ENCODE assay signal across 8 mouse cellular contexts in the genomic region with DNA sequence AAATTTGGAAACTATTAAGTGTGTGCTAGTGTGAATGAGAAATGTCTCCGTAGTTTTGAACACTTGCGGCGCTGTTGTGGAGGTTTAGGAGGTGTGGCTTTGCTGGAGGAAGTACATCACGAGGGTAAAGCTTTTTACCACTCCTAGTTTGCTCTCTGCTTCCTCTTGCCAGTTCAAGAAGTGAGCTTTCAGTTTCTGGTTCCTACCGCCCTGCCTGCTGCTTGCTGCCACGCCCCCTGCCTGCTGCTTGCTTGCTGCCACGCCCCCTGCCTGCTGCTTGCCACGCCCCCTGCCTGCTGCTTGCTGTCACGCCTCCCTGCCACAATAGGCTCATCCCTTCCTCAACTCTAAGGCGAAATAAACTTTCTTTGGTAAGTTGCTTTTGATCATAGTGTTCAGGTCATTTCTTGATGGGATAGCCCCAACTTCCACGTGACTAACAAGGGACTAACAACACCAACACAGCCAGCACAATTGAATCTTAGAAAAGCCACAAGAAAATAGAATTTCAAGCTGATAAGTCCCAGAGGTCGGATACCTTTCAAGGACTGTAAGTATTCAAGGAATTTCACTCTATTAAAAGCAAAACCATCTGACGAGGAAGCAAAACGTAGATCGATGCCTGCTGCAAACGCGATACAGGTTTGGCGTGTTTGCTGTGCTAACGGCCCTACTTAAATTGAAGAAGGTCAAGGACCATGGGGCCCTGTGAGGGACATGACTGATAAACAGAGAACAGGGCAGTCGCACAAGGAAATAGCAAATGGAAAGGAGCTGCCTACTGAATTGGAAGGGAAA. TPM values are rescaled to one million over a fixed set of nuclear protein-coding genes. Genes with fewer than 3 reads are reported as not detected.
DNase-seq lines count a peak whose midpoint lies in the region; ATAC-seq and TF ChIP-seq lines count a peak whose summit lies in the region.

No protein-coding gene starts in this region.

- H3K36me3 ChIP-seq in embryonic facial prominence, embryonic 11.5 days (replicated peaks; ENCODE audit: control insufficient read depth, insufficient read depth, low read depth, low read length) = no peaks in the 10 kb centered on the region
- H3K36me3 ChIP-seq in heart, embryonic 13.5 days = no peaks in the 10 kb centered on the region
- no peaks in the 10 kb centered on the region for H3K36me3 ChIP-seq in kidney, postnatal 0 days (ENCODE audit: insufficient read depth, low read length)
- no peaks in the 10 kb centered on the region for H3K36me3 ChIP-seq in stomach, embryonic 16.5 days (ENCODE audit: control insufficient read depth, insufficient read depth, low read length)

- 16% methylated on average over 20 of the region's 20 CpGs for WGBS in embryonic facial prominence, embryonic 11.5 days
- 12% methylated on average over 20 of the region's 20 CpGs for WGBS in heart, embryonic 13.5 days
- WGBS in kidney, postnatal 0 days = 18% methylated on average over 20 of the region's 20 CpGs
- 10% methylated on average over 20 of the region's 20 CpGs for WGBS in stomach, embryonic 16.5 days

- DNase-seq in thymus, postnatal 14 days = peak; percentile 4
- no peak for DNase-seq in thymus, postnatal 10 days (ENCODE audit: low spot score in 2 of 2)
- DNase-seq in embryonic facial prominence, embryonic 11.5 days (ENCODE audit: low spot score) = peak; percentile 82
- peak; percentile 94 for DNase-seq in kidney, postnatal 0 days (ENCODE audit: low spot score)
- peak; percentile 74 for DNase-seq in lung, postnatal 14 days
- no peak for DNase-seq in cerebellum, adult 11 months

- no peak overlapping the region for H3K27ac ChIP-seq in embryonic facial prominence, embryonic 11.5 days (replicated peaks; ENCODE audit: low read depth, low read length)
- peak overlapping the region; percentile 53; the same call in 1 of the 2 replicates for H3K27ac ChIP-seq in heart, embryonic 13.5 days (replicated peaks)
- no peak overlapping the region for H3K27ac ChIP-seq in kidney, postnatal 0 days
- peak overlapping the region; percentile 28 for H3K27ac ChIP-seq in stomach, embryonic 16.5 days (ENCODE audit: low read length)

- H3K4me2 ChIP-seq in embryonic facial prominence, embryonic 11.5 days (ENCODE audit: low read depth, low read length) = peak overlapping the region; percentile 2; the same call in 1 of the 2 replicates
- H3K4me2 ChIP-seq in heart, embryonic 13.5 days = peak overlapping the region; percentile 69
- peak overlapping the region; percentile 27; the same call in 1 of the 2 replicates for H3K4me2 ChIP-seq in kidney, postnatal 0 days (ENCODE audit: low read length)
- H3K4me2 ChIP-seq in stomach, embryonic 16.5 days (ENCODE audit: low read depth, low read length) = peak overlapping the region; percentile 25

- peak; percentile 63 for TF ChIP-seq CTCF in kidney, postnatal 0 days (IDR thresholded peaks at IDR 0.05; ENCODE audit: low read depth)

- no peaks in the 10 kb centered on the region for H3K4me1 ChIP-seq in embryonic facial prominence, embryonic 11.5 days (ENCODE audit: control insufficient read depth, insufficient read depth, low read length)
- peaks cover 7% of the 10 kb centered on the region; the same call in 1 of the 2 replicates for H3K4me1 ChIP-seq in heart, embryonic 13.5 days
- H3K4me1 ChIP-seq in kidney, postnatal 0 days (replicated peaks; ENCODE audit: insufficient read depth, low read length) = no peaks in the 10 kb centered on the region
- no peaks in the 10 kb centered on the region for H3K4me1 ChIP-seq in stomach, embryonic 16.5 days (ENCODE audit: control insufficient read depth, insufficient read depth, low read length)

- peak; percentile 78 for ATAC-seq in embryonic facial prominence, embryonic 11.5 days (replicated peaks; ENCODE audit: insufficient number of reproducible peaks, low FRiP score, low TSS enrichment, low read depth)
- ATAC-seq in heart, embryonic 13.5 days (ENCODE audit: extremely low read depth, insufficient number of reproducible peaks, low FRiP score, low TSS enrichment) = peak; percentile 66; the same call in 1 of the 2 replicates
- ATAC-seq in kidney, postnatal 0 days (replicated peaks; ENCODE audit: low FRiP score, low read depth) = peak; percentile 93
- peak; percentile 92 for ATAC-seq in stomach, embryonic 16.5 days (ENCODE audit: insufficient read depth, low FRiP score)

- no peaks in the 10 kb centered on the region for H3K27me3 ChIP-seq in embryonic facial prominence, embryonic 11.5 days (ENCODE audit: control insufficient read depth, insufficient read depth, low read length)
- H3K27me3 ChIP-seq in heart, embryonic 13.5 days (replicated peaks) = no peaks in the 10 kb centered on the region
- no peaks in the 10 kb centered on the region for H3K27me3 ChIP-seq in kidney, postnatal 0 days (ENCODE audit: insufficient read depth, low read length)
- no peaks in the 10 kb centered on the region for H3K27me3 ChIP-seq in stomach, embryonic 16.5 days (ENCODE audit: control insufficient read depth, insufficient read depth, low read length)

- H3K9ac ChIP-seq in embryonic facial prominence, embryonic 11.5 days (replicated peaks; ENCODE audit: low read length) = no peak overlapping the region
- peak overlapping the region; percentile 56 for H3K9ac ChIP-seq in heart, embryonic 13.5 days
- H3K9ac ChIP-seq in kidney, postnatal 0 days (ENCODE audit: low read depth, low read length) = no peak overlapping the region
- no peak overlapping the region for H3K9ac ChIP-seq in stomach, embryonic 16.5 days (ENCODE audit: low read length)

- H3K9me3 ChIP-seq in embryonic facial prominence, embryonic 11.5 days (replicated peaks; ENCODE audit: control insufficient read depth, low read length) = no peaks in the 10 kb centered on the region
- no peaks in the 10 kb centered on the region; the same call in 1 of the 2 replicates for H3K9me3 ChIP-seq in heart, embryonic 13.5 days
- H3K9me3 ChIP-seq in kidney, postnatal 0 days (replicated peaks; ENCODE audit: low read length) = no peaks in the 10 kb centered on the region
- H3K9me3 ChIP-seq in stomach, embryonic 16.5 days (replicated peaks; ENCODE audit: control insufficient read depth, low read length) = no peaks in the 10 kb centered on the region

- no peak overlapping the region for H3K4me3 ChIP-seq in embryonic facial prominence, embryonic 11.5 days (ENCODE audit: low read depth, low read length)
- H3K4me3 ChIP-seq in heart, embryonic 13.5 days = peak overlapping the region; percentile 42
- H3K4me3 ChIP-seq in kidney, postnatal 0 days (replicated peaks; ENCODE audit: low read depth, low read length) = no peak overlapping the region
- peak overlapping the region; percentile 3 for H3K4me3 ChIP-seq in stomach, embryonic 16.5 days (replicated peaks; ENCODE audit: low read length)

RNA-seq across cellular contexts. Expression of gene Mtus2, which starts 35.7 kb away (rescaled TPM):
- polyA plus RNA-seq in embryonic facial prominence, embryonic 11.5 days (2014; fragmentation: Nextera tagmentation; extraction: Ambion mirVana) = 10.6 and 10.7 TPM in 2 replicates
- 102 and 105 TPM in 2 replicates for polyA plus RNA-seq in heart, embryonic 13.5 days (2015; fragmentation: Nextera tagmentation; extraction: Ambion mirVana)
- 3.2 and 4.1 TPM in 2 replicates for polyA plus RNA-seq in kidney, postnatal 0 days (2015; fragmentation: Nextera tagmentation; extraction: Ambion mirVana)
- polyA plus RNA-seq in stomach, embryonic 16.5 days (2015; fragmentation: Nextera tagmentation; extraction: Ambion mirVana) = 11.4 and 12.4 TPM in 2 replicates

Comparison
In these comparisons a context has a peak if more than half of its experiments do, and no peak if none do; other contexts are left out.
1. DNase-seq: peak in thymus, postnatal 14 days (single experiment), embryonic facial prominence, embryonic 11.5 days (single experiment), kidney, postnatal 0 days (single experiment) and lung, postnatal 14 days (single experiment); none in thymus, postnatal 10 days (0 of 2) and cerebellum, adult 11 months (single experiment).
2. H3K27ac ChIP-seq: peak in heart, embryonic 13.5 days (single experiment) and stomach, embryonic 16.5 days (single experiment); none in embryonic facial prominence, embryonic 11.5 days (single experiment) and kidney, postnatal 0 days (single experiment).
3. H3K4me2 ChIP-seq: peak in every context shown above with its lines; median percentile 69 in heart, embryonic 13.5 days; 27 in kidney, postnatal 0 days; 25 in stomach, embryonic 16.5 days; 2 in embryonic facial prominence, embryonic 11.5 days.
4. H3K4me3 ChIP-seq: peak in heart, embryonic 13.5 days (single experiment) and stomach, embryonic 16.5 days (single experiment); none in embryonic facial prominence, embryonic 11.5 days (single experiment) and kidney, postnatal 0 days (single experiment).
5. Peak in every context shown above with its lines, with median percentiles within 50 percentile points of each other: ATAC-seq.